Mouse (Mus musculus) heart, embryonic 15.5 days (tissue): ENCODE data around the gene Tgfbr3. TPM values are rescaled to one million over a fixed set of nuclear protein-coding genes. Genes with fewer than 3 reads are reported as not detected.

Experiments
- ATAC-seq: fragments of 200-750 bp; cut with Nextera tagmentation; replicated peaks from 2 replicates; pipeline ENCODE4 v1.8.0; 2017; ENCODE audit warnings: low read depth, moderate TSS enrichment; ENCODE audit not compliant: insufficient number of reproducible peaks, insufficient read depth, low FRiP score
- H3K27ac ChIP-seq: fragments of 300-500 bp; sonication (generic); 2 replicates; pipeline ENCODE4 v1.5.1; 2015; ENCODE audit warnings: mild to moderate bottlenecking, inconsistent platforms
- H3K27me3 ChIP-seq: fragments of 300-500 bp; sonication (generic); 2 replicates; pipeline ENCODE4 v1.6.1; 2015; ENCODE audit warnings: inconsistent platforms
- H3K36me3 ChIP-seq: fragments of 300-500 bp; sonication (generic); 2 replicates; pipeline ENCODE4 v1.6.1; 2015; ENCODE audit warnings: mild to moderate bottlenecking, inconsistent platforms
- H3K4me1 ChIP-seq: fragments of 300-500 bp; sonication (generic); replicated peaks from 2 replicates; pipeline ENCODE4 v1.6.1; 2015; ENCODE audit warnings: inconsistent platforms
- H3K4me2 ChIP-seq: fragments of 300-500 bp; sonication (generic); 2 replicates; pipeline ENCODE4 v1.6.1; 2015; ENCODE audit warnings: inconsistent platforms, mild to moderate bottlenecking, moderate library complexity
- H3K4me3 ChIP-seq: fragments of 300-500 bp; sonication (generic); 2 replicates; pipeline ENCODE4 v1.5.1; 2015; ENCODE audit warnings: mild to moderate bottlenecking, inconsistent platforms
- H3K9ac ChIP-seq: fragments of 300-500 bp; sonication (generic); 2 replicates; pipeline ENCODE4 v1.6.1; 2015; ENCODE audit warnings: mild to moderate bottlenecking, inconsistent platforms
- H3K9me3 ChIP-seq: fragments of 300-500 bp; sonication (generic); replicated peaks from 2 replicates; pipeline ENCODE4 v1.6.1; 2016; ENCODE audit warnings: inconsistent platforms
- WGBS: fragments of 180-500 bp; shearing (Covaris S2); methylation state at CpG from one replicate; pipeline ENCODE4 v1.1.7; 2015; ENCODE audit warnings: mixed read lengths; 5-methylcytosine and 5-hydroxymethylcytosine counted together
- polyA plus RNA-seq: library from polyadenylated mRNA; unstranded; fragments of >200 nt; fragmentation: Nextera tagmentation; extraction: Ambion mirVana; gene quantifications from 2 replicates; pipeline ENCODE4 v1.2.1, GENCODE M21; 2015

Gene Tgfbr3
- polyA plus RNA-seq, 1 experiment from 2014 or later, result 16.8 TPM

DNA sequence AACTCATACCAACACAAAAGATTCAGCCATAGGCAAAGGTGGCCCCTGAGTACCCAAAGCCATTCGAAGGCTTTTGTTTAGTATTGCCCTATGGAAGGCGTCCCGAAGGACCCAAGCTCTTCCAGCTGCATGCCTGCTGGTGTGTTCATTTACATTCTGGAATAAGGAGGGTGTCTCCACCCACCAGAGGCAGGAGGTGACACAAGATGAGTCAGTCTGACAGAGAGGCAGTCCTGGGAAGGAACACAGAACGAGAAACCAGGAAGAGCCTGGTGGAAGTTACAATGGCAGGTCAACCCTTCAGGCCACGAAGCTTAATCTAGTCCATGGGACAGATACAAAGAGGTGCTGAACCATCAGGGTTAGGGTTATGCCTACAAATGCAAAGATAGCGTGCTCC lies 169.5 kb downstream of the Tgfbr3 start:
- Histone ChIP-seq H3K4me1 (peaks cover 25% of the 10 kb centered on the region), H3K4me3 (no peak overlapping the region), H3K27me3 (no peaks in the 10 kb centered on the region), H3K27ac (peak overlapping the region; percentile 45; the same call in 1 of the 2 replicates), H3K9ac (no peak overlapping the region), H3K9me3 (no peaks in the 10 kb centered on the region), H3K36me3 (peaks cover 18% of the 10 kb centered on the region), H3K4me2 (no peak overlapping the region)
- ATAC-seq, result no peak
- 64% methylated on average over 6 of the region's 6 CpGs for whole genome bisulfite sequencing

DNA sequence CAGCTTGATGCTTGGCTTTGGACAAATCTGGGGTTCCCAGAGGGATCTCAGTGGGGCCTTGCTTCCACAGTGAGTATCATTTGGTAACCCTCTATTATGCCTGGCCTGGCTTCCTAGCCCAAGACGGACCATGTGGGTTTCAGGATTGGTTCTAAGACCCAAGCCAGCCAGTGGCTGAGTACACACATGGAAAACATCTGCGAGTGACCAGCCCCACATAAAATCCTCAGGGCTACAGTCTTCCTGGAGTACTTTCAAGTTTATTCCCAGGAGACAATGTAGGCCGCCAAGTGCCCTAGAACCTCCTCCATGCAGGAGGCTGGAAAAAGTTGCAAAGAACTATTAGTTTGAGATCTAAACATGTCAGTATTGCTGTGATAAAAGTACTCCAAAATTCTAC lies 172.6 kb downstream of the Tgfbr3 start:
- Histone ChIP-seq H3K9me3 (no peaks in the 10 kb centered on the region), H3K36me3 (peaks cover 21% of the 10 kb centered on the region), H3K4me3 (no peak overlapping the region), H3K27ac (peak overlapping the region; percentile 47), H3K9ac (no peak overlapping the region), H3K27me3 (no peaks in the 10 kb centered on the region), H3K4me1 (peaks cover 23% of the 10 kb centered on the region), H3K4me2 (no peak overlapping the region)
- no peak for ATAC-seq
- WGBS, result 68% methylated on average over 3 of the region's 3 CpGs

DNA sequence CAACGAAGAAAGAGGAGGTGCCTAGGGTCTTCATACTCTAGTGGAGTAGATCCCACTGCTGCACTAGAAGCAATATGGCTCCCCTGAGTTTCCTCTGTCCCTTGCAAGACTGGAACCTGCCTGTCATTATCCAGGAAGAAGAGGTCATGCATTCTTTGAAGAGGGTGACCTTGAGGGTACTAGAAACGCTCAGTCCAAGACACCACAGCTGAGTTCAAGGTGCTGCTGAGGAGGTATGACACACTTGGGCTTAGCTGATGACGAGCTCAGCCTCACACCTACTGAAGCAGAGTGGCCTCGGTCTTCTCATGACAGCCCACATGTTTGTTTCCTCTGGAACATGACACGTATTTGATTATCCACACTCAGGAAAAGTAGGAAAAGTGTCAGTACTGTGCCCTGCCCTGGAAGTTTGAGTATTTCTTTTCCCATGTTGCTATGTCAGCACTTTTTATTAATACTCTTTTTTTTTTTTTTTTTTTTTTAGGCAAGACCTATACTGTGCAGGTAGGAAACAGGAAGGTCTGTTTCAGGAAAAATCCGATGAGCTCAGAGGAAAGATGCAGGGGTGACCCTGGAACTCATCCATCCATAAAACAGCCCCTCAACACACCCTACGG lies 176.7 kb downstream of the Tgfbr3 start:
- H3K4me1 ChIP-seq, result peaks cover 29% of the 10 kb centered on the region
- H3K27ac ChIP-seq, result peak overlapping the region; percentile 76; the same call in 1 of the 2 replicates
- peaks cover 32% of the 10 kb centered on the region for H3K36me3 ChIP-seq
- H3K4me3 ChIP-seq, result no peak overlapping the region
- no peaks in the 10 kb centered on the region for H3K27me3 ChIP-seq
- WGBS, result 55% methylated on average over 7 of the region's 7 CpGs
- no peak for ATAC-seq
- no peak overlapping the region for H3K4me2 ChIP-seq
- no peaks in the 10 kb centered on the region for H3K9me3 ChIP-seq
- no peak overlapping the region for H3K9ac ChIP-seq

DNA sequence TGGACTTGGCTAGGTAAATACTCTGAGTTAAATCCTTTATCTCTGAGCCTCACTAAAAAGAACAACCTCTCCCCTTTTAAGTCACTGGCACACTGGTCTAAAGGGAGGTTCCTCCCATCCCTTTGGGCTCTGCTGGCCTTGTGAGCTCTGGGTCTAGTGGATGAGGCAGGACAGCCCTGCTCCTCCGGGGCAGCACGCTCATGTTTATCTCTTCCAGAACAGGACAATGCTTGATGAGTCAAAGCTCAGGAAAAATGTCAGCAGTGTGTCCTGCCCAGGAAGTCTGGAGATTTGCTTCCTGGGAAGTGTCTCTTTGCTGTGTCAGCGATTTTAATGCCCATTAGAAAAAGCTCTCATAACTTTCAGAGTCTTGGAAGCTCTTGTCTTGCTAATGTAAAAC lies 177.6 kb downstream of the Tgfbr3 start:
- peak; percentile 53; the same call in 1 of the 2 replicates for ATAC-seq
- H3K9ac ChIP-seq, result no peak overlapping the region
- 27% methylated on average over 3 of the region's 3 CpGs for WGBS

DNA sequence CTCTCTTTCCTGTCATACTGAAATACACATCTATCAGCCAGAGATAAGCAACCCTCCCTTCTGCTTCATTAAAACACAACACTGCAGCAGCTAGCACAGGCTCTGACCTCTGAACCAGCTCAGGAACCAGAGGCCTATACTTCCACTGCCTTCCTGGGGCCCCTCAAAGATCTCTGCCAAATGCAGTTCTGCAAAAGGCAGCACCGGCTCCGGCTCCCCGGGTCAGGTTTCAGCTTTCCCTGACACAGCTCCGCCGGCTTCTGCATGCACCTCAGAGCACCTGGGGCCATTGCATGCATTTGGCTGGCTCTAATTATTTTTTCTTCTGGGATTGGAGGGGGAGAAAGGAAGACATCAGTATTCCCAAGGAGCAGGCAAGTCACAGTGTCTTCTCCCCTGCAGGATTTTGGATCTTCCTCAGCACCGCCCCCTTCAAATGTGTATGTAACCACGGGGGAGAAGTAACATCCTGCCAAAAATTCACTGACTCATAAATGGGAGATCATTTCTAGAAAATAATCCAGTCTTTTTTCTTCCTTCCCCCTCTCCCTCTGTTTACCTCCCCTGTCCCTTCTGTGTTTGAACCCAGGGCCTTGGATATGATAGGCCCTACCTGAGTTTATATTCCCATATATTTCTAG lies 178.4 kb downstream of the Tgfbr3 start:
- Histone ChIP-seq H3K9me3 (no peaks in the 10 kb centered on the region), H3K9ac (no peak overlapping the region), H3K4me1 (peaks cover 29% of the 10 kb centered on the region), H3K27me3 (no peaks in the 10 kb centered on the region), H3K4me3 (no peak overlapping the region), H3K27ac (peak overlapping the region; percentile 76), H3K36me3 (peaks cover 24% of the 10 kb centered on the region; the same call in 1 of the 2 replicates), H3K4me2 (0 out of 2 replicates have a peak overlapping the region, but pooled peaks have one; percentile 18)
- 19% methylated on average over 7 of the region's 7 CpGs for WGBS
- peak; percentile 67; the same call in 1 of the 2 replicates for ATAC-seq

More for the DNA sequence above, 177.6 kb downstream of the Tgfbr3 start:
- peaks cover 29% of the 10 kb centered on the region for H3K4me1 ChIP-seq
- H3K4me2 ChIP-seq, result no peak overlapping the region
- H3K9me3 ChIP-seq, result no peaks in the 10 kb centered on the region
- peaks cover 27% of the 10 kb centered on the region; the same call in 1 of the 2 replicates for H3K36me3 ChIP-seq
- H3K27me3 ChIP-seq, result no peaks in the 10 kb centered on the region
- no peak overlapping the region for H3K4me3 ChIP-seq
- peak overlapping the region; percentile 76 for H3K27ac ChIP-seq

DNA sequence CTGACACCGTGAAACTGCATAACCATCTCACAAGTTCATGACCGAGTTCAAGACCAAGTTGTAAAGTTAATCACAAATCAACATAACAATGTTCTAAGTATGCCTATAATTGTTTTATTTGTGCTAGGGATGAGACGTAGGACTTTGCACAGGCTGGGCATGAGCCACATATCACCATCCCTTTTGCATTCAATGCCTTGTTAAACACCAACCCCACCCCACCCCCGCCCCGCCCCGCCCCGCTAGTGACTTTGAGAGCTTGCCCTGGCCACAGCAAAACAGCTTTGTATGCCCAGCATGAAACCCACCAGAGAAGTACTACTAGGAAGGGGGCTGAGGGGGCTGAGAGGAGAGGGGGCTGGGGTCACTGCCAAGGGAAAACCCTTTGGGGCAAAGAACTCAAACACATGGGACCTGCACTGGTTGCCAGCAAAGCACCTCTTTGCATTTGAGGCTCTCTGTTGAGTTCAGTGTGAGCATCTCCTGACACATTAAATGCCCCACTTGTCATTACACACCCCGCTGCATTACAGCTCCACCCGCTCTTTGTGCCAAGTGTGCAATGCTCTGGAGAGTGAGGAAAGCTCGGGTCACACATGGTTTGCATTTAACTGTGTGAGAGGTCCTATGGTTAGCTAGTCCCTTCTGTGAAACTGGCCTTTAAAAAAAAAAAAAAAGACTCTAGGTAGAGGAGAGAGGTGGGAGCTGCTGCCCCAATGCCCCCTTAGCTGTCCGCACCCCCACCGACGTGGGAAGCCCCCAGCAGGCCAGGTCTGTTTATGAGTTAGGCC lies 179.1 kb downstream of the Tgfbr3 start:
- Histone ChIP-seq H3K4me2 (no peak overlapping the region), H3K9ac (no peak overlapping the region), H3K4me1 (peaks cover 29% of the 10 kb centered on the region), H3K27ac (peak overlapping the region; percentile 76), H3K4me3 (no peak overlapping the region), H3K36me3 (peaks cover 24% of the 10 kb centered on the region; the same call in 1 of the 2 replicates), H3K27me3 (no peaks in the 10 kb centered on the region), H3K9me3 (no peaks in the 10 kb centered on the region)
- no peak for ATAC-seq
- 53% methylated on average over 13 of the region's 13 CpGs for WGBS

DNA sequence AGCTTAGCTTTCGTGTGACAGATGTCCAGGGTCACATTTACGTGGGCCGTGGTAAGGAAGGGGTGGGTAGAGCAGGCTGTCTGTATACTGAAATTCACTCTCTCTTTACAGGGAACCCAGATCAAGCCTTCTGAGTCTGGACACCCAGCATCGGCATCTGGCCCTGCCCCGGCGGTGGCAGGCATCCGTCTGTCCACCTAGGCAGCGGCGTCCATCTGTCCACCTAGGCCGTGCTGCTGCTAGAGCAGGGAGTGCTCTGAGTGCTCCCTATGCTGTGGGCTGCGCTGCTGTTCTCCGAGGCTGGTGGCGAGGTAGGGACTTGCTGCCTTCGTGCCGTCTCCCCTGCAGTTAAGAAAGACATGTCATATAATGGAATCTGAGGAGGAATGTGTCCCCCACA lies 180.0 kb downstream of the Tgfbr3 start:
- peaks cover 24% of the 10 kb centered on the region; the same call in 1 of the 2 replicates for H3K36me3 ChIP-seq
- no peak for ATAC-seq
- no peak overlapping the region for H3K4me3 ChIP-seq
- 84% methylated on average over 15 of the region's 15 CpGs for WGBS
- no peak overlapping the region for H3K9ac ChIP-seq
- no peaks in the 10 kb centered on the region for H3K9me3 ChIP-seq
- no peaks in the 10 kb centered on the region for H3K27me3 ChIP-seq
- no peak overlapping the region for H3K4me2 ChIP-seq
- peaks cover 29% of the 10 kb centered on the region for H3K4me1 ChIP-seq
- no peak overlapping the region for H3K27ac ChIP-seq

DNA sequence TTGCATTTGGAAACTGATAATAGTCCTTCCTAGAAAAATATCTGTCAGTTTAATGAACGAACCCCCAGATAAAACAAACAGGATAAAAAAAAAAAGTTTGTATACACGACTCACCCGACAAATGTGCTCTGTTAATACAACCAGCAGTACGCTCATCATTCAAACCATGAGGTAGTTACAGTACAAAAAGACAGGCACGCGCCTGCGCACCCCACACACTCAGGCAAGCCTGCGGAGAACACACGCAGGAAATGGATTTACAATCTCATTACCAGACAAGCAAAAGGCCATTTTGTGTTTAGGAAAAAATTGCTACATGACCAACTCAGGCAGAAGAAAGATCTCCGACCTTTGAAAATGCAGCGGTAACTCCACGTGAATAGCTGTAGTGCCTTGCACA lies 182.6 kb downstream of the Tgfbr3 start:
- Histone ChIP-seq H3K27me3 (no peaks in the 10 kb centered on the region), H3K9ac (no peak overlapping the region), H3K4me3 (no peak overlapping the region), H3K27ac (peak overlapping the region; percentile 49), H3K36me3 (peaks cover 21% of the 10 kb centered on the region; the same call in 1 of the 2 replicates), H3K4me1 (peaks cover 19% of the 10 kb centered on the region), H3K4me2 (no peak overlapping the region), H3K9me3 (no peaks in the 10 kb centered on the region)
- no peak for ATAC-seq
- WGBS, result 73% methylated on average over 12 of the region's 12 CpGs

DNA sequence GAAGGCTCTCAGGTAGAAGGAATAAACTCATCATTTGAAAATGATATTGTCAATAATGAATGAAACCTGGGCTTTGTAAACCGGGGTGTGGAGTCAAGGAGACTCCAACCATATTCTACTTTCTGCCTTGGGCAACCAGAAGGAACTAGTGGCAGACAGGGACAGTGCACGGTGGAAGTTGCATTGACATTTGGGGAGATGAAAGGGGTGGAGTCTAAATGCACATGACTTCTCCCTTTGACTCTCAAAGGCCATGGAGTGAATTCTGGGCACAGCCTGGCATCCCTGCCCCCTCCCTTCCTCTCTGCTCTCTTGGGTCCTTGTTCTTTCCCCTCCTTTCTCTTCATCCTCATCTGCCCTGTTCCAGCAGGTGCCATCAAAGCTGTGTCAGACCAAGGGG lies 183.3 kb downstream of the Tgfbr3 start:
- no peak overlapping the region for H3K9ac ChIP-seq
- no peak overlapping the region for H3K4me3 ChIP-seq
- WGBS, result 77% methylated on average over 2 of the region's 2 CpGs
- H3K4me1 ChIP-seq, result peaks cover 16% of the 10 kb centered on the region
- no peaks in the 10 kb centered on the region for H3K9me3 ChIP-seq
- H3K4me2 ChIP-seq, result no peak overlapping the region
- ATAC-seq, result no peak
- no peak overlapping the region for H3K27ac ChIP-seq
- peaks cover 21% of the 10 kb centered on the region; the same call in 1 of the 2 replicates for H3K36me3 ChIP-seq
- H3K27me3 ChIP-seq, result no peaks in the 10 kb centered on the region

DNA sequence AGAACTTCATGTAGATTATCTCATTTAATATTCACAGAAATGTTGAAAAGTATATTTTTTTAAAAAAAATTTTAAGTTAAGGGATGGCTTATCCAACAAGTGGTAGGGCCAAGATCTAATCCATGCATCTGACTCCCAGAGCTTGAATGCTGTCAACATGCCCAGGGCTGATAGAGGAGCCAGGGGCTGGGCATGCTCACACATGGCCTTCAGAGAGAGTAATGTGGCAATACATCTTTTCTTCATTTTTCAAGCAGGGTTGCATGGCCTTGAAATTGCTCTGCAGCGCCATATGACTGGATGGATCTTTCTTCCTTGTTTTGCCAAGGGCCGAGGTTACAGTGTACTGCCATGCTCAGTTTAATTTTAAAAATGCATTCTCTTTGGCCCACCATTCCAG lies 185.8 kb downstream of the Tgfbr3 start:
- no peak for ATAC-seq
- Histone ChIP-seq H3K27me3 (no peaks in the 10 kb centered on the region), H3K4me1 (peaks cover 11% of the 10 kb centered on the region), H3K9me3 (no peaks in the 10 kb centered on the region), H3K4me2 (no peak overlapping the region), H3K27ac (no peak overlapping the region), H3K9ac (no peak overlapping the region), H3K36me3 (peaks cover 11% of the 10 kb centered on the region; the same call in 1 of the 2 replicates), H3K4me3 (no peak overlapping the region)
- 93% methylated on average over 2 of the region's 2 CpGs for WGBS

DNA sequence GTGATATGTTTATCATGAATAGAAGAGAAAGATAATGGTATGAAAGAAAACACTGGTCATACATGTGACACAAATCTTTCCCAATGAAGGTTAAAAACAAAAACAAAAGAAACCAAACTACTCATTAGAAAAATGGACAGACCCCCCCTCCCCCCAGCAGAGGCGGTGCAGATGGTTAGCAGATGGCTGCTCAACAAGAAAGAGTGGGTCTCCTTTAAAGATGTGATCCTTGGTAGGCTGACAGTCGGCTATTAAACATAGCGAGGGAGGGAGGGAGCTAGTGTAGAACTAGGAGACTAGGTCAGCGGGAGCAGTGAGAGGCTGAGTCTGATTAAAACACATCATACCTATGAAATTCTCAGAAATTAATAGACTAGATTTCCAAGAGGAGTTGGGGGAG lies 186.5 kb downstream of the Tgfbr3 start:
- WGBS, result 70% methylated on average over 4 of the region's 4 CpGs
- ATAC-seq, result no peak
- Histone ChIP-seq H3K4me2 (no peak overlapping the region), H3K4me3 (no peak overlapping the region), H3K27me3 (no peaks in the 10 kb centered on the region), H3K27ac (no peak overlapping the region), H3K9ac (no peak overlapping the region), H3K9me3 (no peaks in the 10 kb centered on the region), H3K36me3 (peaks cover 5% of the 10 kb centered on the region; the same call in 1 of the 2 replicates), H3K4me1 (peaks cover 11% of the 10 kb centered on the region)
